Mouse (Mus musculus): ENCODE results near the gene Mpst. TPM values are rescaled to one million over a fixed set of nuclear protein-coding genes. Genes with fewer than 3 reads are reported as not detected.

Mpst gene
- total RNA-seq, 2 experiments from 2014 or later, result 61.9 to 66.9 TPM

DNA sequence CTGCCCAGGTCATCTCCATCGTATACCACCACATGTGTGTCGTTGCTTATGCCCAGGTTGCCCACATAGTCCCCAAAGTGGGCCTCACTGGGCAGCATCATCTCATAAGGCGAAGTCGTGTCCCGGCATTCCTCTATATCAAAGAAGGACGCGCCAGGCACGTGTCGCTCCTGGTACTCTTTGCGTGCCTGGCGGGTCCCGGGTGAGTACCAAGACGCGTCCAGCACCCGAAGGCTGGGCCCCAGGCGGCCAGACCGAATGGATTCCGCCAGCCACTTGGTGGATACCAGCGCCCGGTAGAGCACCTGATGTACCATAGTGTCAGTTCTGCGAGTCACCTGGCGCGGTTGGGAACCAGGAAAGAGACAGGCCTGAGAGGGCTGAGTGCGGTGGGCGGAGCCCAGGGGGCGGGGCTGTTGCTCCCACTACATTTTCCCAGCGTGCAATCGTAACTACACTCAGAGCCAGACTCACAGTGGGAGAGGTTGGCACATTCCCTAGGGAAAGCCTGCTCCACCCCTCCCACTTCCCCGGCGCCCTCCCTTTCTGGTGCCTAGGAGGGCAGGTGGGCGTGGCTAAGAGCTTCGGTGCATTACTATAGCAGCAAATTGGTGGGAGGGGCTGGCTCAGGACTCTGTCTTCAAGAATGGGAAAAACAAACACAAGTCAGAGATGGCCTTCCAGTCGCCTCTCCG, 552 bp upstream of the Mpst start, which contains the start of gene Tst:
Gene Tst, minus strand, starts transcription at position 391 of the 695 bp plus-strand sequence.
- peak; percentile 91 for DNase-seq
- intact Hi-C loops (cut with DNase I), result loop anchor here (10.0 kb wide), 1 partner anchor 431 kb away; the partner anchor contains the start of gene Eif3d
- Histone ChIP-seq H3K27ac (peak within 1 kb of the TSS; percentile 99), H3K4me3 (peak within 1 kb of the TSS; percentile 76)
- no peak for TF ChIP-seq CTCF (IDR thresholded peaks at IDR 0.05)

DNA sequence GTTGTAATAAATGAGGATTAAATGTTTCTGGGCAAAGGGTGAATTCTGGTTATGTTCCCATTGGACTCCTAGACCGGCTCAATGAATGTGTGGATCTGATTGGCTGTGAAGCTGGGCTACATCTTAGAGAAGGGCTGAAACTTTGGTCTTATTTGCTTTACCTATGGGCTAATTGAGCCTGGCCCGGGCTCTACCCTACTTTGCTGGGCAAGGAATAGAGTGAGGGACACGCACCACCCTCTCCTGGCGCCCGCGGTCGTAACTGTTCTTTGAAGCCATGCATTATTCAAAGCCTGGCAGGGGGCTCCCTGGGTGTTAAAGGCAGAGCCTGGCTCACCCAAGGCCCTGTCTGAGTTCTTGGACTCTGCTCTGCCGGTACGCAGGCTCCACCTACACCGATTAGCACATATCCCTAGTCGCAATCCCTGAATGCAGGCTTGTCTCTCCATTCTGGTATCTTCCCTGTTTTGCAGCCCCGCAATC, 3.4 kb downstream of the Mpst start:
- intact Hi-C loops (cut with DNase I), result loop anchor here (10.0 kb wide), 1 partner anchor 435 kb away; the partner anchor contains the start of gene Eif3d
- TF ChIP-seq CTCF (IDR thresholded peaks at IDR 0.05), result no peak
- no peak for DNase-seq
- no peak overlapping the region for H3K27ac ChIP-seq
- no peak overlapping the region for H3K4me3 ChIP-seq

DNA sequence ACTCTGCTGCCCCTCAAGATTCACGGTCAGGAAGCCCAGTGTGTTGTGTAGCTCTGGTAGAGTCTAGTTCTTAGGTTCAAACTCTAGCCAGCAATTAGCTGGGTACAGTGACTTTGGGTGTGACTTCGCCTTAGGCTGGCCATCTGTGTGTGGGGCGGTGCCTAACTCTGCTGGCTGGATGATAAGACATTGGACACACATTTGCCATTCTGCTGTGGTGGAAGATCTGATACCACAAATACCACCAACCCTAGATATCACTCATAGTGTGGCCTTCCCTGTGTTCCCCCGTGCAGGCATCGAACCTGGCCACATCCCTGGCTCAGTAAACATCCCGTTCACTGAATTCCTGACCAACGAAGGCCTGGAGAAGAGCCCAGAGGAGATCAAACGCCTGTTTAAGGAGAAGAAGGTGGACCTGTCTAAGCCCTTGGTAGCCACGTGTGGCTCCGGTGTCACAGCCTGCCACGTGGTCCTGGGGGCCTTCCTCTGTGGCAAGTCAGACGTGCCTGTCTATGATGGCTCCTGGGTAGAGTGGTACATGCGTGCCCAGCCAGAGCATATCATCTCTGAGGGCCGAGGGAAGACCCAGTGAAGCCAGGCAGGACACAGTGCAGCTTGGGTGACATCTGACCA, 7.0 kb downstream of the Mpst start:
- Histone ChIP-seq H3K4me3 (no peak overlapping the region), H3K27ac (peak overlapping the region; percentile 86)

DNA sequence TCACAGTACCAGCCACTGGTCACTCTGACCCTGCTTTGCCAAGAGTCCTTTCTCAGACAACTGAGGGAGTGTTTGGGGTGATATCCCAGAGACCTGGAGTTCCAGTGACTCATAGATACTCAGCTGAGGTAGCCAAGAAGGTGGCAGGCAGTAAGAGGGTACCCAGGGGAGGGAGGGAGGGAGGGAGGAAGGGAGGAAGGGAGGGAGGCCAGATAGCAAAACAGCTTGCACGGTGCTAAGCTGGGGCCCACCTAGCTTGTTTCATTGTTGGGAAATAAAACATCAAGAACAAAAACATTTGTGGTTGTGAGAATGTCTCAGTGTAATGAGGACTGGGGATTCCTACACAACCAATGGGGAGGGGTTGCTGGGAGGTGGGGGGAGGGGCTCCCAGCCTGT, 7.5 kb downstream of the Mpst start:
- intact Hi-C loops (cut with DNase I), result no loop called here
- TF ChIP-seq CTCF (IDR thresholded peaks at IDR 0.05), result no peak
- DNase-seq, result no peak
- H3K27ac ChIP-seq, result peak overlapping the region; percentile 86
- no peak overlapping the region for H3K4me3 ChIP-seq

More for the DNA sequence above, 7.0 kb downstream of the Mpst start:
- peak; percentile 28 for DNase-seq
- intact Hi-C loops (cut with DNase I), result no loop called here
- no peak for TF ChIP-seq CTCF (IDR thresholded peaks at IDR 0.05)

DNA sequence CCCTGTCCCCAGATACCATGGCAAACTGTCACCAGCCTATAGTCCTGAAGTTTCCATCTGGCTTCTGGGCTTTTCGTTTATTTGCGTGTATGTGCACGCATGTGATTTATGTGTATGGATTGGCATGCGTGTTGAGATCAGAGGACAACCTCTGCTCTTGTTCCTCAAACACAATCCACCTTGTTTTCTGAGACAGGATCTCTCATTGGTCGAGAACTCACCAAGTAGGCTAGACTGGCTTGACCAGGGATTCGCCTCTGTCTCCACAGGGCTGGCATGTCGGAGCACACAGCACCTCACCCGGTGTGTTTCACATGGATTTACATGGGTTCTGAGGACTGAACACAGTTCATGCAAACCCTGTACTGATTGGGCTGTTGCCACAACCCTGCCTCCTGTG, 7.9 kb downstream of the Mpst start:
- H3K4me3 ChIP-seq, result no peak overlapping the region
- no peak for DNase-seq
- no peak for TF ChIP-seq CTCF (IDR thresholded peaks at IDR 0.05)
- intact Hi-C loops (cut with DNase I), result no loop called here
- H3K27ac ChIP-seq, result no peak overlapping the region

DNA sequence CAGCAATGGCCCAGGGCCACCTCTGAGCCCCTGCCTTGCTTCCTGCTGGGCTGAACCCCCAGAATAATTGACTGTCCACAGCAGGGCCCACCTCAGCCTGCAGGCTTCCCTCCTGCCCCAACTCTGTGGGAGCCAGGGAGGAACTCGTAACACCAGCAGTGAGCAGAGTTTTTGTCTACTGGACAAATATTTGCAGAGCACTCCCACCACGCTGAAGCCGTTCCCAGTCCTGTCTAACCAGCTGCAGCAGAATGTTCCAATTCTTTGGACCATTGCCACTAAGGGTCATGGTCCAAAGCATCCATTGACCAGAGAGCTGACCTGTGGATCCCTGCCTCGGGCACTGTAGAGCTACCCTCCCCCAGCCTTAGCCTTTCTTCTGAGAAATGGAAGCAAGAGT, 10.7 kb downstream of the Mpst start:
- DNase-seq, result peak; percentile 42
- no peak overlapping the region for H3K4me3 ChIP-seq
- H3K27ac ChIP-seq, result no peak overlapping the region
- TF ChIP-seq CTCF (IDR thresholded peaks at IDR 0.05), result no peak
- intact Hi-C loops (cut with DNase I), result no loop called here

DNA sequence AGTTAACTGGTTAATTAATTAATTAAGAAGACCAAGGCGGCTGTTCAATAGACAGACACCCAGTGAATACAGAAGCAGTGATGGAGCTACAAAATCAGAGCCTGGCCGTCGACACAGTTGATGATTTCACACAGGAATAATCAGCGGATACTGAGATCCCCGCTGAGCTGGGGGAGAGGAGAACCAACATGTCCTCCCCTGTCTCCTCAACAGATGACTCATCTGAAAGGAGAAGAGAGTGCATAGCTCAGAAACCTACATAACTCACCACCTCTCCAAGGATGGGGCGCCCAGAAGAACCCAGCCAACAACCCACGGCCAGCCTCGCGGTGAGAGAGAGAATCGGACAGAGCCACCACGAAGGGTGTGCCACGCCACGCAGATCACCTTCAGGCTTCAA, 14.2 kb downstream of the Mpst start:
- intact Hi-C loops (cut with DNase I), result loop anchor here (5.0 kb wide), 2 partner anchors 163 to 238 kb away; no protein-coding TSS in a partner anchor
- no peak for DNase-seq
- no peak for TF ChIP-seq CTCF (IDR thresholded peaks at IDR 0.05)
- Histone ChIP-seq H3K4me3 (no peak overlapping the region), H3K27ac (no peak overlapping the region)

DNA sequence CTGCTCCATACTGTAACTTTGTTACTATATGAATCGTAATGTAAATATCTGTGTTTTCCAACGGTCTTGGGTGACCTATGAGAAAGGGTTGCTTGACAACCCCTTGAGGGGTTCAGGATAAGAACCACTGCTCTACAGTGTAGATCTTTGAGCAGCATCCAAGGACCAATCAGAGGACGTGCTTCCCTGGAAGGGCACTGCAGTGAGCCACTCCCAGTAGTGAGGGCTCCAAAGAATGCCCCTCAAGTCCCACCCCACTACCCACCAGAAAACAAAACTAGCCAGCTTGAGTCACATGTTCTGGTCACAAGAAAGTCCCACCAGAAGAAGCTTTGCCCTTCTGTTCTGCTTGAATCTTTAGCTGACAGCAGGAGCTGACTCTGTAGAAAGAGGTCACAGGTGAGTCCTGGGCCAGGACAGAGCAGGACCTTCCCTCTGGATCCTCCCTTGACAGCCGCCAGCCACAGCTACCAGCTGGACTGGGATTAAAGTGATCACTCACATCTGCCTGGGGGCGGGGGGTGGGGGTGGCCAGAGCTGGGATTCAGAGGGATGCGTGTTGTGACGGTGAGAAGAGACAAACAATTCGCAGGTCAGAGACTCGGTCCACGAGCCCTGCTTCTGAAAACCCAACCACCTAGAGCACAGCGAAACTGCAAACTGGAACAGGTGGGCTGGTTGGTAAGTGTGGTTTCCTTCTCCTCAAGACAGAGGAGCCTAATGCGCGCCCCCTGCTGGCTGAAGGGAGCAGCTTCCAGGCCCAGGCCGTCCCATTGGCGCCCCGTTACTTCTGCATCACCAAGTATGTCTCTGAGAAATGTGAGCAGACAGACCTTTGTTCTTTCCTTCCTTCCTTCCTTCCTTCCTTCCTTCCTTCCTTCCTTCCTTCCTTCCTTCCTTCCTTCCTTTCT, 16.1 kb downstream of the Mpst start:
- intact Hi-C loops (cut with DNase I), result loop anchor here (2.0 to 5.0 kb wide), 3 partner anchors 68 to 240 kb away; no protein-coding TSS in a partner anchor
- peak; percentile 93 for TF ChIP-seq CTCF (IDR thresholded peaks at IDR 0.05)
- peak overlapping the region; percentile 50 for H3K4me3 ChIP-seq
- DNase-seq, result peak; percentile 90
- H3K27ac ChIP-seq, result no peak overlapping the region; the same call in 1 of the 2 replicates

DNA sequence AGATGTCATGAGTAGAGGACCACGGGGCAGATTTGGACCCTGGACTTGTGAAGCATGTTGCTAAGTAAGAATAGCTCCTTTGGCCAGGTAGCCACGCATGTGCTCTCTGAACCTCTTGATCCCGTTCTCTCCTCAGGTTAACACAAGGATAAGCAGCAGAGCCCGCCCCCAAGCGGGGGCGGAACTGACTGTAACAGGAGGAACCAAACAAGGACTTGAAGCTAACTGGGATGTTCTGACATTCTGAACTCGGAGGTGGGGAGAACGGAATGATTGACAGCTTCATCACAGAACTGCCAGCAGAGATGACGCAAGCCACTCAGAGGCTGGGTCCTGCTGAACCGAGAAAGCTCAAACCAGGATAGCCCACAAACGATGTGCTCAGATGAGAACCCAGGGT, 18.3 kb downstream of the Mpst start:
- no peak for DNase-seq
- intact Hi-C loops (cut with DNase I), result loop anchor here (5.0 kb wide), 2 partner anchors 167 to 242 kb away; no protein-coding TSS in a partner anchor
- TF ChIP-seq CTCF (IDR thresholded peaks at IDR 0.05), result no peak
- no peak overlapping the region for H3K4me3 ChIP-seq
- no peak overlapping the region for H3K27ac ChIP-seq

DNA sequence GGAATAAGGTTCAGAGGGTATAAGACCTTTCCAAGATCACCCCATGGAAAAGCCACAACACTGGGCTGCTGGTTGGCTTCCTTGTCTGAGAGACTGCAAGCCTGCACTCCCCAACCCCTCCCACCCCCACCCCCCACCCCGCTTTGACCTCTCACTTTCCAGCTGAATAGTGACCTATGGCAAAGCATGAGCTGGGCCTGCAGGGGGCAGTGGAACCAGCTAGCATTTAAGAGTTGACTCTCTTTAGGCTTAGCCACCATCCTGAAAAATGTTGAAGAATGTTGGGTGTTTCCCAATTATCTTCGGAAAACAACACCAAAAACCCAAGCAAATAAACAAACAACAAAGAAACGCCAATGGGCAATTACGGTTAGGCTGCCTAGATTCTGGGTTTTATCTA, 19.0 kb downstream of the Mpst start:
- no peak overlapping the region for H3K27ac ChIP-seq
- no peak for TF ChIP-seq CTCF (IDR thresholded peaks at IDR 0.05)
- DNase-seq, result no peak
- intact Hi-C loops (cut with DNase I), result no loop called here
- no peak overlapping the region for H3K4me3 ChIP-seq

DNA sequence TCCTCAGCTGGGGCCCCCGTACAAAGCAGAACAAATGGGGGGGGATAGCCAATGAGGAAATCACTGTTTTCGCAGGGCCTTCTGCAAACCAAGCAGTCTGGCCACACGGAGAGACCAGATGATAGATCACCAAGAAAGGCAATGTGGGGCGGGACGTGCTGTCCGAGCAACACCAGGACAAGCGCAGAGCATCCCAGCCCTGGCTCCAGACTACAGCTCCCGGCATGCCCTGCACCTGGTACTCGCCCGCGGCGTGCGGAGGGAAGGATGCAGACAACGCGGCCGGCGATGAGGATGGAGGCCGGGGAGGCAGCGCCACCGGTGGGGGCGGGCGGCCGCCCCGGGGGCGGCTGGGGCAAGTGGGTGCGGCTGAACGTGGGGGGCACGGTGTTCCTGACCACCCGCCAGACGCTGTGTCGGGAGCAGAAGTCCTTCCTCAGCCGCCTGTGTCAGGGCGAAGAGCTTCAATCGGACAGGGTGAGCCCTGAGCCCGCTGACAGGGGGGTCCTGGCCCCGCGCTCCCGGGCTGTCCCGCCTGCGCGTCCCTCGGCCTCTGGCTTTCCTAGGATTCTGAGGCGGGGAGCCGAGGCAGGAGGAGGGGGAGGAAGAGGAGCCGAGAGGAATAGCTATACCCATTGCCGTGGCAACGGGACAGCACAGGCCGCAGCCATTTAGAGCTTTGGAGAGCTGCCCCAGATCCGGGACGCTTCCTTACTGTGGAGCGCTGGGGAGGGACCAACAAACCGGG, 22.3 kb downstream of the Mpst start, which contains the start of gene Kctd17:
Gene Kctd17, plus strand, starts transcription at position 174 of the 748 bp plus-strand sequence.
- Histone ChIP-seq H3K27ac (peak within 1 kb of the TSS; percentile 82), H3K4me3 (peak within 1 kb of the TSS; percentile 85)
- intact Hi-C loops (cut with DNase I), result no loop called here
- no peak for TF ChIP-seq CTCF (IDR thresholded peaks at IDR 0.05)
- peak; percentile 85 for DNase-seq

DNA sequence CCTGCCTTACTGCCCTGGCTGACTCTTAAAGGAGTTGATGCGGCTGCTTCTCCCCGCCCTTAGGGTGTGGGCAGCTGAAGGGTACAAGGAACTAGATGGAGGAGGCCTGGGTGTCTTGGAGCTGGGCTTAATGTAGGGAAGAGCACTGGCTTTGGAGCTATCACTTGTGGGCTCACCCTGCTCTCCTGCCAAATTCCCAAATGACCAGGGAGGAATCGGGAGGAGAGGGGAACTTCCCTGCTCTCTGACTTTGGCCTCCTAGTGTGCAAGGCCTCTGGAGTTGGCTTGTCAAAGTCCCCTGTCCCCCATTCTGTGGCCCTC, 22.9 kb downstream of the Mpst start:
- TF ChIP-seq CTCF (IDR thresholded peaks at IDR 0.05), result no peak
- intact Hi-C loops (cut with DNase I), result no loop called here
- no peak for DNase-seq

More for the DNA sequence above, 22.9 kb downstream of the Mpst start:
- Histone ChIP-seq H3K4me3 (peak overlapping the region; percentile 85), H3K27ac (peak overlapping the region; percentile 82)

Data from gastrocnemius, adult 2 months (tissue).